Mouse (Mus musculus) heart, embryonic 11.5 days (tissue): Measurements from ENCODE around the gene Dcaf11. TPM values are rescaled to one million over a fixed set of nuclear protein-coding genes. Genes with fewer than 3 reads are reported as not detected.
A peak's percentile ranks its signal among the peaks of the same experiment; 100 is the strongest.

Source experiments
- ATAC-seq: fragments of 200-750 bp; cut with Nextera tagmentation; replicated peaks from 2 replicates; pipeline ENCODE4 v1.8.0; 2017; ENCODE audit warnings: moderate library complexity; ENCODE audit not compliant: insufficient number of reproducible peaks, low FRiP score, low TSS enrichment
- H3K27ac ChIP-seq: fragments of 300-500 bp; sonication (generic); 2 replicates; pipeline ENCODE4 v1.5.1; 2014; ENCODE audit warnings: mild to moderate bottlenecking, low read depth, low read length
- H3K27me3 ChIP-seq: fragments of 300-500 bp; sonication (generic); 2 replicates; pipeline ENCODE4 v1.6.1; 2014; ENCODE audit warnings: mild to moderate bottlenecking, low read length, mixed read lengths; ENCODE audit not compliant: control insufficient read depth, insufficient read depth
- H3K36me3 ChIP-seq: fragments of 300-500 bp; sonication (generic); 2 replicates; pipeline ENCODE4 v1.6.1; 2014; ENCODE audit warnings: mild to moderate bottlenecking, low read length, moderate library complexity, mixed read lengths; ENCODE audit not compliant: control insufficient read depth, insufficient read depth
- H3K4me1 ChIP-seq: fragments of 300-500 bp; sonication (generic); 2 replicates; pipeline ENCODE4 v1.6.1; 2014; ENCODE audit warnings: low read length; ENCODE audit not compliant: control insufficient read depth, insufficient read depth
- H3K4me2 ChIP-seq: fragments of 300-500 bp; sonication (generic); 2 replicates; pipeline ENCODE4 v1.6.1; 2014; ENCODE audit warnings: mild to moderate bottlenecking, moderate library complexity
- H3K4me3 ChIP-seq: fragments of 300-500 bp; sonication (generic); 2 replicates; pipeline ENCODE4 v1.5.1; 2014; ENCODE audit warnings: low read depth, low read length
- H3K9ac ChIP-seq: fragments of 300-500 bp; sonication (generic); 2 replicates; pipeline ENCODE4 v1.6.1; 2014; ENCODE audit warnings: mild to moderate bottlenecking, low read depth, low read length, moderate library complexity
- H3K9me3 ChIP-seq: fragments of 300-500 bp; sonication (generic); replicated peaks from 2 replicates; pipeline ENCODE4 v1.6.1; 2016; ENCODE audit warnings: low read length; ENCODE audit not compliant: control insufficient read depth
- WGBS: fragments of 180-500 bp; shearing (Covaris S2); extraction: QIAGEN DNeasy Blood & Tissue Kit; methylation state at CpG from one replicate; pipeline ENCODE4 v1.1.7; 2014; ENCODE audit not compliant: insufficient replicate concordance; 5-methylcytosine and 5-hydroxymethylcytosine counted together
- polyA plus RNA-seq: library from polyadenylated mRNA; unstranded; fragments of >200 nt; fragmentation: Nextera tagmentation; extraction: Ambion mirVana; gene quantifications from 2 replicates; pipeline ENCODE4 v1.2.1, GENCODE M21; 2014

Gene Dcaf11
- polyA plus RNA-seq, 1 experiment from 2014 or later = 61.3 TPM

DNA sequence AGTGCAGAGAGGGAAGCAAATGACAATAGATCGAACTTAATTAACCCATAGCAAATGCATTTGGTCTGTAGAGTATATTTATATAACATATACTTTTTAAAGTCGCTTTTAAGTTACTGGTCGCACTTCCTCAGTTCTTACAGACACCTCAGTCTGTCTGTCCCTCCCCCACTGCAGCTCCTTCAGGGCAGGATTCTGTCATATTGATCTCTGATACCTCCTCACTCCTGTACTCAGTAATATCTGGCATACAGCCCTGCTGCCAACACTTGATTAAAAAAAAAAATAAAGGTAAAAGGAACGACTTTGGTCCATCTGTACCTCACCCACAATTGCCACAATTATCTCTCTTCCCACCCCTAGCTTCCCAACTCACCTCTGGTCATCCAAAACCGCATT, 24.5 kb downstream of the Dcaf11 start:
- H3K27me3 ChIP-seq = no peaks in the 10 kb centered on the region
- 34% methylated on average over 5 of the region's 5 CpGs for WGBS
- H3K27ac ChIP-seq = peak overlapping the region; percentile 64
- peak overlapping the region; percentile 74 for H3K9ac ChIP-seq
- 0 out of 2 replicates have a peak, but pooled peaks cover 9% of the 10 kb centered on the region for H3K4me1 ChIP-seq
- no peaks in the 10 kb centered on the region for H3K9me3 ChIP-seq
- H3K4me2 ChIP-seq = peak overlapping the region; percentile 75
- H3K4me3 ChIP-seq = peak overlapping the region; percentile 51
- H3K36me3 ChIP-seq = peaks cover 11% of the 10 kb centered on the region; the same call in 1 of the 2 replicates
- no peak for ATAC-seq

- Histone ChIP-seq H3K9ac (peak within 1 kb of the TSS; percentile 74), H3K4me3 (peak within 1 kb of the TSS; percentile 51), H3K4me1 (peaks cover 12% of the 10 kb centered on the region), H3K27me3 (no peaks in the 10 kb centered on the region), H3K36me3 (peaks cover 9% of the 10 kb centered on the region; the same call in 1 of the 2 replicates), H3K4me2 (peak within 1 kb of the TSS; percentile 75), H3K9me3 (no peaks in the 10 kb centered on the region), H3K27ac (peak within 1 kb of the TSS; percentile 64)
- 3% methylated on average over 43 of the region's 43 CpGs for WGBS
- peak; percentile 86 for ATAC-seq
Measured at GRCm38 (mm10) chr14:55584702-55585565, 25.1 kb downstream of the Dcaf11 start, which contains the start of gene Emc9. Gene Emc9, minus strand, starts transcription at chr14:55585302.

DNA sequence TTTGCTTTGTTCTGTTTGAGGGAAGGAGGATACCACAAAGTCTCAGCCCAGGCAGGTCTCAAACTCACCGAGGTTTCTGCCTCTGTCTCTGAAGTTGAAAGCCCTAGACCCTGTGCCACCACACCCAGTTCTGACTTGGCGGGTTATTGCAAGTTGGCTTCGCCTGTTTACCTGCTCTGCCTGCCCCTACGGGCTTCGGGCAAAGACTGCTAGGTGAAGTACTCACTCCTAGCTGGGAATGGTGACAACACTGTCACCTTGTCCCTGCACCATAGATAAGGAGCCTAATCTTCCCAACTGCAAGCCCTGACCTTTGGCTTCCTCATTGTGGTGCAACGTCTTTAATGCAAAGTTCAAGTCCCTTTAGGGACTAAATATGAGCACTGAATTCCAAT, 25.8 kb downstream of the Dcaf11 start:
- H3K4me2 ChIP-seq = peak overlapping the region; percentile 75
- 51% methylated on average over 6 of the region's 6 CpGs for WGBS
- H3K9me3 ChIP-seq = no peaks in the 10 kb centered on the region
- ATAC-seq = no peak
- peaks cover 4% of the 10 kb centered on the region; the same call in 1 of the 2 replicates for H3K36me3 ChIP-seq
- no peaks in the 10 kb centered on the region for H3K27me3 ChIP-seq
- peaks cover 15% of the 10 kb centered on the region for H3K4me1 ChIP-seq
- peak overlapping the region; percentile 64 for H3K27ac ChIP-seq
- peak overlapping the region; percentile 7; the same call in 1 of the 2 replicates for H3K9ac ChIP-seq
- H3K4me3 ChIP-seq = peak overlapping the region; percentile 51

DNA sequence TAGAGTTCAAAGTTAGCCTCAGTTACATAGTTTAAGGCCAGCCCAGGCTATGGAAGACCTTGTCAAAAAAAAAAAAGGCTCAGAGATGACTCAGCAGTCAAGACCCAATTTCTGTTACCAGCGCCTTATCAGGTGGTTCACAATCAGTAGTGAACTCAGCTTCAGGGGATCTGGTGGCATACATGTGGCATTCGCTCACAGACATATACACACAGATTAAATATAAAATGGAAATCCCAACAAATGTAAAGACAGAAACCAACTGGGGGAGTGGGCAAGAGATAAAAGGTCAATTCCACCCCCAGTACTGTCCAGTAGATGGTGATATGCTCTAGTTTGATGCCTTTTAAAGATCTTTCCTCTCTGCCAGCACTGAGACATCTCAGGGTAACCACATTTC, 26.3 kb downstream of the Dcaf11 start:
- peaks cover 15% of the 10 kb centered on the region for H3K4me1 ChIP-seq
- no peaks in the 10 kb centered on the region for H3K27me3 ChIP-seq
- H3K36me3 ChIP-seq = 0 out of 2 replicates have a peak, but pooled peaks cover 2% of the 10 kb centered on the region
- no peak for ATAC-seq
- H3K9me3 ChIP-seq = no peaks in the 10 kb centered on the region
- H3K9ac ChIP-seq = peak overlapping the region; percentile 7; the same call in 1 of the 2 replicates
- no peak overlapping the region for H3K4me2 ChIP-seq
- H3K27ac ChIP-seq = peak overlapping the region; percentile 64
- no peak overlapping the region for H3K4me3 ChIP-seq
- WGBS = 70% methylated on average over 2 of the region's 2 CpGs

- Histone ChIP-seq H3K27me3 (no peaks in the 10 kb centered on the region), H3K4me2 (no peak overlapping the region), H3K9me3 (no peaks in the 10 kb centered on the region), H3K4me3 (no peak overlapping the region), H3K27ac (no peak overlapping the region), H3K4me1 (peaks cover 28% of the 10 kb centered on the region), H3K9ac (no peak overlapping the region), H3K36me3 (peaks cover 4% of the 10 kb centered on the region; the same call in 1 of the 2 replicates)
- 90% methylated on average over 5 of the region's 5 CpGs for WGBS
- ATAC-seq = no peak
Measured at GRCm38 (mm10) chr14:55589271-55589670, 29.5 kb downstream of the Dcaf11 start.

DNA sequence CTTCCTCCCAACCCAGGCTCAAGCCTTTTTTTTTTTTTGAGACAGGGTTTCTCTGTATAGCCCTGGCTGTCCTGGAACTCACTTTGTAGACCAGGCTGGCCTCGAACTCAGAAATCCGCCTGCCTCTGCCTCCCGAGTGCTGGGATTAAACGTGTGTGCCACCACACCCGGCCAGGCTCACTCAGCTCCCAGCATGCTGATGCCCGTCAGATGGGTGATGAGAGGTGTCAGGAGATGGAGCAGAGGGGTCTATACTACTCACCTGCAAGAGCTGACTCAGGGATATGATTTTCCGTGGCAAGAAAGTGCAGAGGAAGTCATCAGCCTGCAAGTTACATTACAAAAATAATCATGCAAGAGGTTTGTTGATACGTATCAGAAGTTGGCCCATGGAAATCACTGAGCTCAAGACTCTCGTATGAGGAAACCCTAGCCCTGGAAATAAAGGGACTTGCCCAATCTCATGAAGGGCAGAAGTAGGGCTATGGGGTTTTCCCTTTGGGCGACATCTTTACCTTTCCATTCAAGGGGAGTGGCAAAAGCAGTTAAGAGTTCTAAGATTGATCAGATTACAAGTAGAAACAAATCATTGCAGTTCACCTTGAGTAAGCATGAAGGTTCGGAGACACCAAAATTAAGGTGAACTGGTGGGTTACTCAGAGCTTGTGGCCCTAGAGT, 30.1 kb downstream of the Dcaf11 start:
- H3K27ac ChIP-seq = peak overlapping the region; percentile 98; the same call in 1 of the 2 replicates
- peaks cover 9% of the 10 kb centered on the region for H3K36me3 ChIP-seq
- peak overlapping the region; percentile 85; the same call in 1 of the 2 replicates for H3K9ac ChIP-seq
- 79% methylated on average over 11 of the region's 11 CpGs for WGBS
- peak overlapping the region; percentile 98 for H3K4me2 ChIP-seq
- peak overlapping the region; percentile 78 for H3K4me3 ChIP-seq
- H3K27me3 ChIP-seq = no peaks in the 10 kb centered on the region
- no peak for ATAC-seq
- H3K9me3 ChIP-seq = no peaks in the 10 kb centered on the region
- H3K4me1 ChIP-seq = peaks cover 23% of the 10 kb centered on the region

DNA sequence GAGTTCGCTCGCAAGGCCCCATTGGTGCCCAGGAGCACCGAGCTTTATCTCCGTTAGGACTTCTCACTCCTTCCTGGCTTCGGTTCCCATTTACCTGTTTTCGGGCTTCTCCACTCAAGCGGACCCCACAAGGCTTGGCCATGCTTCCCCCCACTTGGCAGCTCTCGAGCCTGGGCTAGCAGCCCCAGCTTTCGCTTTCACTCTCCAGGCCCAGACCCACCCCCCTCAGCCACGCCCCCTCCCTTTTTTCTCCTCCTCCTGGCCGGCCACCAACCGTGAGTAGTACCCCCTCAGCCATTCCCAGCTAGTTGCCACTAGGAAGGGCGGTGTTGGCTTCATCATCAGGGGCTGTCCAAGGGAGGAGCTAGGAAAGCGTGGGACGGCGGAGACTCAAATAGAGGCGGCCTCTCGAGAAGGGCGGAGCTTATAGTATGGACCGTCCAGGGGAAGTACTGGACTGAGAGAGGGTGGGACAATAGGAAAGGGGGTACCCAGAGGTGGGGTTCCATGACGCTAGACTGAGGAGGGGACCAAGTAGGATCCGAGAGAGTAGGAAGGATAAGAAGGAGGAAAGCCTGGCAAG, 31.0 kb downstream of the Dcaf11 start, which contains the start of gene Psme2:
Psme2 (minus strand) TSS at position 366 of the 583 bp plus-strand sequence.
- H3K9ac ChIP-seq = peak within 1 kb of the TSS; percentile 85
- peaks cover 19% of the 10 kb centered on the region for H3K4me1 ChIP-seq
- no peaks in the 10 kb centered on the region for H3K27me3 ChIP-seq
- H3K4me2 ChIP-seq = peak within 1 kb of the TSS; percentile 98
- H3K27ac ChIP-seq = peak within 1 kb of the TSS; percentile 98
- 1% methylated on average over 22 of the region's 22 CpGs for WGBS
- H3K4me3 ChIP-seq = peak within 1 kb of the TSS; percentile 78
- no peaks in the 10 kb centered on the region for H3K9me3 ChIP-seq
- peaks cover 17% of the 10 kb centered on the region for H3K36me3 ChIP-seq
- peak; percentile 96 for ATAC-seq

DNA sequence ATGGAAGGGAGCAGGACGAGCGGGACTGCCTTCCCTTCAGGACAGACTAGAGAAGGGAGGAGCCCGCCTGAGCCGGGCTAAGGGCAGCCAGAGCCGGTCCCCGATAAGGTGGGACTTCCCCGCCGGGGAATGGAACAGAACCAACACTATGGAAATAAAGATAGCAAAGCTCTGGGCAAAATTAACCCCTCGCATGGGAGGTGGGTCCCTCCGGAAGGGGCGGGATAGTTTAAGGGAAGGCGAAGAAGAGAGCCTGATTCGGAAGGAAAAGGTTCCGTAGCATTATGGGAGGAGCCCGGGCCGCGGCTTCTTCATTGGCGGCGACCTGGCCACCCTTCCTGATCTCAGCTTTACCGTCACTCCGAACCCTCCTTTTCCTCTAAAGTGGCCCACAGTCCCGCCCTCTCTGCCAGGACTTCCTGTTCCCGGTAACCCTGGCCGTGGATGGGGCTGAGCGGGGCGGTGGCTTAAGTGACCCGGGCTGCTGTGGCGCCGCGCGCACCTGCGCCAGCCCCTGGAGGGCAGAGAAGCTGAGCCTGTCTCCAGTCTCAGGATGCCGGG, 31.6 kb downstream of the Dcaf11 start, which contains the start of gene Rnf31:
Rnf31 (plus strand) TSS at position 378 of the 561 bp plus-strand sequence.
- peaks cover 19% of the 10 kb centered on the region for H3K4me1 ChIP-seq
- no peaks in the 10 kb centered on the region for H3K27me3 ChIP-seq
- H3K4me2 ChIP-seq = peak within 1 kb of the TSS; percentile 98
- under 1% methylated on average over 27 of the region's 33 CpGs for WGBS
- no peaks in the 10 kb centered on the region for H3K9me3 ChIP-seq
- ATAC-seq = peak; percentile 86
- peak within 1 kb of the TSS; percentile 98 for H3K27ac ChIP-seq
- peaks cover 17% of the 10 kb centered on the region for H3K36me3 ChIP-seq
- peak within 1 kb of the TSS; percentile 78 for H3K4me3 ChIP-seq
- H3K9ac ChIP-seq = peak within 1 kb of the TSS; percentile 85
